Mouse (Mus musculus) frontal cortex, adult 2 months (tissue): ENCODE results near the gene Mapkapk5. TPM values are rescaled to one million over a fixed set of nuclear protein-coding genes. Genes with fewer than 3 reads are reported as not detected.
"Not testable (repeated sequence)": the region's sequence is repeated elsewhere in the genome, so short reads cannot be mapped to it uniquely, and the experiment has no call there.

Experiments used
- DNase-seq, 2 experiments: peaks; one replicate each; pipeline ENCODE4 v3.0.0; 2022; ENCODE audit warnings: low spot score in 1 of 2; ENCODE audit errors: extremely low spot score in 1 of 2
- polyA plus RNA-seq: library from polyadenylated mRNA; depleted of rRNA; stranded (reverse); fragments of >200 nt; gene quantifications from 2 replicates; pipeline ENCODE4 v1.2.3, GENCODE M21; 2012; rRNA removed

Gene Mapkapk5
- polyA plus RNA-seq, 1 experiment, result 107 TPM

- no peak for DNase-seq
Observed at GRCm38 (mm10) chr5:121503231-121503630, 42.5 kb downstream of the Mapkapk5 start, which contains the start of gene Adam1b. Gene Adam1b, minus strand, starts transcription at chr5:121503435.

GRCm38 (mm10) chr5:121501424-121501996 lies 44.2 kb downstream of the Mapkapk5 start:
- DNase-seq, result not testable (repeated sequence)

- no peak for DNase-seq
Observed at GRCm38 (mm10) chr5:121500719-121501118, 45.0 kb downstream of the Mapkapk5 start.

- DNase-seq, result peak; percentile 71 to 87
Observed at GRCm38 (mm10) chr5:121493305-121493704, 52.4 kb downstream of the Mapkapk5 start.

GRCm38 (mm10) chr5:121484801-121485200 lies 60.9 kb downstream of the Mapkapk5 start:
- DNase-seq, result no peak

GRCm38 (mm10) chr5:121477680-121478079 lies 68.0 kb downstream of the Mapkapk5 start:
- peak in 1 of 2 experiments; percentile 87 for DNase-seq

GRCm38 (mm10) chr5:121476040-121476439 lies 69.7 kb downstream of the Mapkapk5 start:
- no peak for DNase-seq

Other genes with a start within 250 kb of the Mapkapk5 start
- gene Trafd1, start 160.3 kb downstream of the Mapkapk5 start, polyA plus RNA-seq, result 163 and 173 TPM in 2 replicates
- 21.6 and 25.5 TPM in 2 replicates for gene Naa25, start 148.0 kb downstream of the Mapkapk5 start, polyA plus RNA-seq
- gene Tmem116, start 94.0 kb downstream of the Mapkapk5 start, polyA plus RNA-seq, result 6.9 and 9.2 TPM in 2 replicates
- gene Erp29, start 93.4 kb downstream of the Mapkapk5 start, polyA plus RNA-seq, result 93.6 and 116 TPM in 2 replicates
- 0.04 TPM in 1 of 2 replicates, not detected in the other for gene Adam1b, start 42.5 kb downstream of the Mapkapk5 start, polyA plus RNA-seq
- 23.8 and 24.2 TPM in 2 replicates for gene Adam1a, start 423 bp downstream of the Mapkapk5 start, polyA plus RNA-seq
- 0.42 and 0.48 TPM in 2 replicates for gene Gm42878, start 423 bp downstream of the Mapkapk5 start, polyA plus RNA-seq
- 199 and 205 TPM in 2 replicates for gene Aldh2, start 47.9 kb upstream of the Mapkapk5 start, polyA plus RNA-seq
- gene Acad12, start 73.0 kb upstream of the Mapkapk5 start, polyA plus RNA-seq, result 4.0 and 4.7 TPM in 2 replicates
- gene Acad10, start 114.6 kb upstream of the Mapkapk5 start, polyA plus RNA-seq, result 3.8 and 3.9 TPM in 2 replicates
- gene Brap, start 114.7 kb upstream of the Mapkapk5 start, polyA plus RNA-seq, result 46.7 and 52.9 TPM in 2 replicates
- gene Atxn2, start 165.4 kb upstream of the Mapkapk5 start, polyA plus RNA-seq, result 153 TPM in 2 replicates